Mouse (Mus musculus): ENCODE data around the gene Mrpl38. TPM values are rescaled to one million over a fixed set of nuclear protein-coding genes. Genes with fewer than 3 reads are reported as not detected.
A peak's percentile ranks its signal among the peaks of the same experiment; 100 is the strongest.

The Mrpl38 gene
- polyA plus RNA-seq, 1 experiment, result 61.9 TPM

DNA sequence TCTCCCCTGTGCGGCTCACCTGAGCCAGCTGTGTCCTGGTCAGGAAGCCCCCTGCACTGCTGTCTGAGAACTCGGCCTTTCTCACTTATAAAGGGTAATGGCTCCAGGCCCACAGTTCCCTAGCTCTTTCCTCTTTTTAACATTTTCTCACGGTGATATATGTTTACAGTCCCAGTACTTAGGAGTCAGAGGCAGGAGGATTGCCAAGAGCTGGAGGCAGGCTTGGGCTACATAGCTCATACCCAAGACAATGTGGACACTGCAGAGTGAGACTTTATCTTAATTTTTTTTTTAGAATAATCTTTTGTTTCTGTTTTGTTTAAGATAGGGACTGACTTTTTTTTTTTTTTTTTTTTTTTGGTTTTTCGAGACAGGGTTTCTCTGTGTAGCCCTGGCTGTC, 36.2 kb downstream of the Mrpl38 start:
- Histone ChIP-seq H3K4me1 (ENCODE audit: control insufficient read depth, insufficient read depth, low read length) (0 out of 2 replicates have a peak, but pooled peaks cover 3% of the 10 kb centered on the region), H3K27ac (ENCODE audit: insufficient read depth, low read length) (no peak overlapping the region), H3K27me3 (ENCODE audit: control insufficient read depth, insufficient read depth, low read length) (peaks cover 2% of the 10 kb centered on the region; the same call in 1 of the 2 replicates), H3K4me3 (replicated peaks; ENCODE audit: insufficient read depth, low read depth, low read length) (no peak overlapping the region)
- DNase-seq, result no peak
- WGBS, result 63% methylated on average over 3 of the region's 4 CpGs
- no peak for TF ChIP-seq CTCF (IDR thresholded peaks at IDR 0.05; ENCODE audit: borderline replicate concordance, insufficient read depth, low read depth, low read length)
- no peak for TF ChIP-seq POLR2A (IDR thresholded peaks at IDR 0.05; ENCODE audit: borderline replicate concordance, insufficient read depth, low read length)

DNA sequence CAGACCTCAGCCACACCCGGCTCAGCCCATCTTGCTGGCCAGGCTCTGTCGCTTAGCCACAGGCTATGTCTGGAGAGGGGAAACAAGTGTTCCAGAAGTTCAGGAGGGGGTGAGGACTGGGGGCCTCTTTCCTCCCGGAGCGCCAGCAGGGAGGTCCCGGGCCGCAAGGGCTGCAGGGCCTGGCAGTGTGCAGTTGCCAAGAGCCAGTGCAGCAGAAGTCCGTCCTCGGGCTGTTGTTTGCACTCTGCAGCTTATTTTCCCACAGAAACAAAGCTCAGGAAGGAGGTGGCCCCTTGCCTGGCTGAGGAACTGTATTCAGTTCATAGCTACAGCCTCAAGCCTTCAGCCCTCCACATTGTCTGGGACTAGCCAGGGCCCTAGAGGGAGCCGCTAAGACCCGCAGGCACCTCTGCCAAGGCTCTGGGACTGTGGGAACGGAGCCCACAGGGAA, 36.7 kb downstream of the Mrpl38 start:
- H3K27me3 ChIP-seq (ENCODE audit: control insufficient read depth, insufficient read depth, low read length), result peaks cover under 1% of the 10 kb centered on the region; the same call in 1 of the 2 replicates
- peak overlapping the region; percentile 33; the same call in 1 of the 2 replicates for H3K27ac ChIP-seq (ENCODE audit: insufficient read depth, low read length)
- TF ChIP-seq POLR2A (IDR thresholded peaks at IDR 0.05; ENCODE audit: borderline replicate concordance, insufficient read depth, low read length) (no peak), CTCF (IDR thresholded peaks at IDR 0.05; ENCODE audit: borderline replicate concordance, insufficient read depth, low read depth, low read length) (no peak)
- H3K4me1 ChIP-seq (ENCODE audit: control insufficient read depth, insufficient read depth, low read length), result no peaks in the 10 kb centered on the region
- H3K4me3 ChIP-seq (replicated peaks; ENCODE audit: insufficient read depth, low read depth, low read length), result no peak overlapping the region
- WGBS, result 42% methylated on average over 11 of the region's 11 CpGs
- no peak for DNase-seq

DNA sequence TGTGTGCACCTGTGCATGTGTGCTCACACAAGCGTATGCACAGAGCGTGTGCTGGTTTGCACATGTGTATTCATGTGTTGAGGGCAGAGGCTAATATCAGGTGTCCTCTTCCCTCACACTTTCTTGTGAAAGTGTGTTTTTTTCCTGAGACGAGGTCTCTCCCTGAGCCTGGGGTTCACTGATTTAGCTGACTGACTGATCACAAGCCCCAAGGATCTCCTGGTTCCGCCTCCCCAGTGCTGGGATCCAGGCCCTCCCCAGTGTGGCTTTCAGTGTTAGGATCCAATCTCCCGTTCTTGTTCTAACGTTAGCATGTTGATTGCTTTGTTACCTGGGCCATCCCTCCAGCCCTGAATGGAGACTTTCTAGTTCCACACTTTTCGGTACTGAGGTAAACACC, 37.8 kb downstream of the Mrpl38 start:
- no peaks in the 10 kb centered on the region; the same call in 1 of the 2 replicates for H3K27me3 ChIP-seq (ENCODE audit: control insufficient read depth, insufficient read depth, low read length)
- 88% methylated on average over 7 of the region's 7 CpGs for WGBS
- no peak overlapping the region for H3K4me3 ChIP-seq (replicated peaks; ENCODE audit: insufficient read depth, low read depth, low read length)
- no peak for DNase-seq
- TF ChIP-seq POLR2A (IDR thresholded peaks at IDR 0.05; ENCODE audit: borderline replicate concordance, insufficient read depth, low read length), result no peak
- TF ChIP-seq CTCF (IDR thresholded peaks at IDR 0.05; ENCODE audit: borderline replicate concordance, insufficient read depth, low read depth, low read length), result no peak
- no peaks in the 10 kb centered on the region for H3K4me1 ChIP-seq (ENCODE audit: control insufficient read depth, insufficient read depth, low read length)
- H3K27ac ChIP-seq (ENCODE audit: insufficient read depth, low read length), result peak overlapping the region; percentile 64; the same call in 1 of the 2 replicates

DNA sequence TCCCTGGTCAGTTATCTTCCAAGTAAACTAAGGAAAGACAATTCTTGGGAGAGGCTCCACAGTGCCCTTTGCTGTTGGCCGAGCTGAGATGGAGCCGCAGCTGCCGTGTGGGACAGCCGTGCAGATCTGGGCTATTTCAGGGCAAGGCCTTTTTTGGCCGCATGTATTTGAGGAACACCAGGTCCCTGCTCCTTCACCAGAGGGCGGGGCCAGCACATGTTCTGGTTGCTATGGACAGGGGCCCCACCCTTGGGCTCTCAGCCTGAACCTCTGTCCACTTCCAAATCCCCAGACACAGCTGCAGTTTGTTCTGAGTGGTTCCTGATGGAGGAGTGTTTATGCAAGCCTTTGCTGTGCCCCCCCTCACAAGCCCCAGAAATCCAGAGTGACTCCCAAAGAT, 38.3 kb downstream of the Mrpl38 start:
- no peaks in the 10 kb centered on the region for H3K4me1 ChIP-seq (ENCODE audit: control insufficient read depth, insufficient read depth, low read length)
- 81% methylated on average over 6 of the region's 6 CpGs for WGBS
- no peak overlapping the region for H3K4me3 ChIP-seq (replicated peaks; ENCODE audit: insufficient read depth, low read depth, low read length)
- H3K27me3 ChIP-seq (ENCODE audit: control insufficient read depth, insufficient read depth, low read length), result no peaks in the 10 kb centered on the region; the same call in 1 of the 2 replicates
- DNase-seq, result no peak
- TF ChIP-seq POLR2A (IDR thresholded peaks at IDR 0.05; ENCODE audit: borderline replicate concordance, insufficient read depth, low read length) (no peak), CTCF (IDR thresholded peaks at IDR 0.05; ENCODE audit: borderline replicate concordance, insufficient read depth, low read depth, low read length) (no peak)
- 0 out of 2 replicates have a peak overlapping the region, but pooled peaks have one; percentile 64 for H3K27ac ChIP-seq (ENCODE audit: insufficient read depth, low read length)

DNA sequence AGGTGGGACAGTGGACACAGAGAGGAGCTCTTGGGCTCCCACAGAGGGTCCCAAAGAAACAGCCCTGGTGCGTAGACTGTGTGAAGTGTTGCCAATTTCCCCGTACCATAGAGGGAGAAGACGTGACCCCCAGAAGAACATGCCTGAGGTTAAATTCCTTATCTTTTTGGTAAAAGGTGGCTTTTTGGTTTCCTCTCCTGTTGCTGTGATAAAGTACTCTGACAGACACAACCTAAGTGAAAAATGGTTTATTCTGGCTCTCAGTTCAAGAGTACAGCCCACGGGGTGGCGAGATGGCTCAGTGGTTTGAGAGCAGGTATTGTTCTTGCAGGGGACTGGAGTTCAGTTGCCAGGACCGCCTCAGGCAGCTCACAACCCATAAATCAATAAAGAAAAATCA, 39.2 kb downstream of the Mrpl38 start:
- H3K4me1 ChIP-seq (ENCODE audit: control insufficient read depth, insufficient read depth, low read length), result no peaks in the 10 kb centered on the region
- TF ChIP-seq CTCF (IDR thresholded peaks at IDR 0.05; ENCODE audit: borderline replicate concordance, insufficient read depth, low read depth, low read length), result no peak
- TF ChIP-seq POLR2A (IDR thresholded peaks at IDR 0.05; ENCODE audit: borderline replicate concordance, insufficient read depth, low read length), result no peak
- DNase-seq, result no peak
- no peak overlapping the region for H3K4me3 ChIP-seq (replicated peaks; ENCODE audit: insufficient read depth, low read depth, low read length)
- no peaks in the 10 kb centered on the region; the same call in 1 of the 2 replicates for H3K27me3 ChIP-seq (ENCODE audit: control insufficient read depth, insufficient read depth, low read length)
- WGBS, result 89% methylated on average over 6 of the region's 6 CpGs
- no peak overlapping the region for H3K27ac ChIP-seq (ENCODE audit: insufficient read depth, low read length)

DNA sequence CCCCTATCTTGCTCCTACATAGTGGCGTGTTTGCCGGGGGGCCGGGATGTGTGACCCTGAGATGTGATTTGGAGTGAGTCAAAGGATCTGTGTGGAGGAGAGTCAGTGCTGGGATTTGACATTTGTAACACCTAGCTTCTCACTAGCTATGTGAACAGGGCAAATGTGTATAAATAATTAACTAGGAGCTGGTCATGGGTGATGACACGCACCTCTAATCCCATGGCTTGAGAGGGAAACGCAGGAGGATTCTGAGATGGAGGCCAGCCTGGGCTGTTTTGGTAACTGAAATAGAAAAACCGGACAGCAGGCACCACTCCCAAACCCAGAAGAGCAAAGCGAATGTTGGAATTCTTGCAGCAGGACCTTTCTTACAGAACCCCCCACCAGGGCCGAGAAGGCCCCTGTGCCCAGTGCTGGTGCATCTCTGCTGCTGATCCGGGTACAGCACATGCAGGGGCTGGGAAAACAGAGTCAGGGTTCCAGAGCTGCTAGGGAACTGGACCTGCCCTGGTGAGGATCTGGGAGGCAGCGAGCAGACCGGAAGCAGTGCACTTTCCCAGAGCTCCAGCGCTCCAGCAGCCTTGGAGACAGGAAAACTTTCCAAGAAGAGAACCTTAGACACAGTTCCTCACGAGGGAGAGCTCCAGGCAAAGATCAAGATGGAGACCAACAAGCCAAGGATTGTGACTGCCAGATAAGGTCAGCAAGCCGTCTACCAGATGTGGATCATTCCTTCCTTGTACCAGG, 39.8 kb downstream of the Mrpl38 start:
- WGBS, result 76% methylated on average over 14 of the region's 14 CpGs
- Histone ChIP-seq H3K4me1 (ENCODE audit: control insufficient read depth, insufficient read depth, low read length) (no peaks in the 10 kb centered on the region), H3K4me3 (replicated peaks; ENCODE audit: insufficient read depth, low read depth, low read length) (no peak overlapping the region), H3K27me3 (ENCODE audit: control insufficient read depth, insufficient read depth, low read length) (no peaks in the 10 kb centered on the region; the same call in 1 of the 2 replicates), H3K27ac (ENCODE audit: insufficient read depth, low read length) (no peak overlapping the region)
- TF ChIP-seq CTCF (IDR thresholded peaks at IDR 0.05; ENCODE audit: borderline replicate concordance, insufficient read depth, low read depth, low read length), result no peak
- no peak for DNase-seq

DNA sequence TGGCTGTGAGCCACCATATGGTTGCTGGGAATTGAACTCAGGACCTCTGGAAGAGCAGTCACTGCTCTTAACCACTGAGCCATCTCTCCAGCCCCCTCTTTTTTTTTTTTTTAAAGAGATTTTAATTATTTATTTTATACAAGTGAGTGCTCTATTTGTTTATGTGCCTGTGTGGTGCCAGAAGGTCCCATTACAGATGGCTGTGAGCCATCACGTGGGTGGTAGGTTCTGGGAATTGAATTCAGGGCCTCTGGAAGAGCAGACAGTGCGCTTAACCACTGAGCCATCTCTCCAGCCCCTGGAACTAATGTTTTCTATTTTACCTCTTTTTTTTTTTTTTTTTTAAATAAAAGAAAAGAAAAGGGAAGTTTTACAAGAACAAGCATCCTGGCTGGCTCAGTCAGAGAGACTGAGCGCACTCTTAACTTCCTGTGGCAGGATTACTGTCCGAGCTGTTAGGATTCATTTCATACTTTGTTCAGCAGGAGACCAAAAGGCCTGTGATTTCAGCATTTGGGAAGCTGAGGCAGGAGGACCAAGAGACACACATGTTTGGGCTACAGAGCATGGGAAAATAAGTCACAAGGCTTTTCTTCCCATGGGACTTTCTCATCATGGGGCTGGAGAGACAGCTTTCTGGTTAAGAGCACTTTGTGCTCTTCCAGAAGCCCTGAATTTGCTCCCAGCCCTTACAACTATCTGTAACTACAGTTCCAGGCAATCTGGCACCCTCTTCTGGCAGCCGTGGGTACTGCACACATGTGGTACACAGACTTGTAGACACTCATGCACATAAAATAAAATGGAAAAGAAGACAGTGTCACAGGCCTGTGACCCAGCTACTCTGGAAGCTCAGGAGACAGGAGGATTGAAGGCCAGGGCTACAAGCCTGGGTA, 42.2 kb downstream of the Mrpl38 start:
- DNase-seq, result no peak
- Histone ChIP-seq H3K4me3 (replicated peaks; ENCODE audit: insufficient read depth, low read depth, low read length) (no peak overlapping the region), H3K27me3 (ENCODE audit: control insufficient read depth, insufficient read depth, low read length) (no peaks in the 10 kb centered on the region), H3K4me1 (ENCODE audit: control insufficient read depth, insufficient read depth, low read length) (no peaks in the 10 kb centered on the region), H3K27ac (ENCODE audit: insufficient read depth, low read length) (no peak overlapping the region)
- 89% methylated on average over 5 of the region's 5 CpGs for WGBS
- TF ChIP-seq CTCF (IDR thresholded peaks at IDR 0.05; ENCODE audit: borderline replicate concordance, insufficient read depth, low read depth, low read length) (peak; percentile 27; the same call in 1 of the 2 replicates), POLR2A (IDR thresholded peaks at IDR 0.05; ENCODE audit: borderline replicate concordance, insufficient read depth, low read length) (no peak)
